Mouse (Mus musculus): Measurements from ENCODE around the gene Slc5a12.
A peak's percentile ranks its signal among the peaks of the same experiment; 100 is the strongest.

Slc5a12 gene

DNA sequence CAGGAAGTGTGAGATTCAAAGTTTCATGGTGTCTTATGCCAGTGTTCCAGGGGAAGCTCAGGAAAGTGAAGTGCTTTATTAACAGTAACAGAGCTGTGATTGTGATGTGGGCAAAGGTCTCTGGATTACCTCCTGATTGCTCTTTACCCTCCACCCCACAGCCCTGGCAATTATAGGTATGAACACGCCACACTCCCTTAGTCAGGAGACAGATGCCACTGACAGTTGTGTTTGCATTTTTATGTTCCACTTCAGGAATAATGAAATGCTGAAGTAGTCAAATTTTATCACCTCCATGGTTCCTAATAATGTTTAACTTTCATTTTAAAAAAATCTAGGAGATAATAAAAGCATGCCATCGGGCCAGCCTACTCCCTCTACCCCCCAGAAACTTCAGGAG lies at the start of gene Slc5a12:
Gene Slc5a12, plus strand, starts transcription at position 367 of the 400 bp plus-strand sequence.
- DNase-seq (ENCODE audit: low spot score in 2 of 2), result no peak

DNA sequence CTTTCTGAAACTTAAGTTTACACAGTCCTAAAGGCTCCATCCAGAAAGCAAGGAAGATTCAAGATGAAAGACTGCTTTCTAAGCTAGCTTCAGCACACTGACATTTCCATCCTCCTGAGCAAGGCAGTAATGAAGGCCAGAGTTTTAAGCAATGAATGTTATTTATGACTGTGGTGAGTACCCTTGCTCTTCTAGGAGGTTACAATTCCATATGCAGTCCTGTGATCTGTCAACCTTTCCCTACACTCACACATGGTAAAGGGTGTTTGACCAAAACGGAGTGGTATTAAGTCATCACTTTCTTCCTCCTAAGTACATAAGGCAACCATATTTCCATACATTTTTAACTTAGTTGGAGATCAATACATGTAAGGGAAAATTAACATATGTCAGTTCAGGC lies 41.0 kb upstream of the Slc5a12 start:
- no peak for DNase-seq (ENCODE audit: low spot score in 2 of 2)

DNA sequence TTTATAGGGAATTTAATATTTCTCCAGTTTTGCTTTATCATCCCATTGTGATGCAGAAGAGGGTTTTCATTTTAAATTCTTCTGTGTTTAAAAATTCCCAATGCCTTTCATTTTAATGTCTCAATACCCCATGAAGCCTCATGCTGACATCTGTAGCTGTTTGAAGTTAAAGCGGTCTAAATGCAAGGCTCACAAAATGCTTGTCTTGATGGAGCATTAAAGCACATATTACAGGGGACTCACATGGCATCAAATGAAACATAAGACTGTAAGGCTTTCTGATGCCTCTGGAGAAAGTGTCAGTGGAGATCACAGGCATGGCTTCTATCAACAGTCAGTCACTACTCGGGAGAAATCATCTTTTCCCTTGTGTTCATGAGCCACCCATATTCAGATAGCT lies 34.5 kb upstream of the Slc5a12 start:
- DNase-seq (ENCODE audit: low spot score in 2 of 2), result no peak

DNA sequence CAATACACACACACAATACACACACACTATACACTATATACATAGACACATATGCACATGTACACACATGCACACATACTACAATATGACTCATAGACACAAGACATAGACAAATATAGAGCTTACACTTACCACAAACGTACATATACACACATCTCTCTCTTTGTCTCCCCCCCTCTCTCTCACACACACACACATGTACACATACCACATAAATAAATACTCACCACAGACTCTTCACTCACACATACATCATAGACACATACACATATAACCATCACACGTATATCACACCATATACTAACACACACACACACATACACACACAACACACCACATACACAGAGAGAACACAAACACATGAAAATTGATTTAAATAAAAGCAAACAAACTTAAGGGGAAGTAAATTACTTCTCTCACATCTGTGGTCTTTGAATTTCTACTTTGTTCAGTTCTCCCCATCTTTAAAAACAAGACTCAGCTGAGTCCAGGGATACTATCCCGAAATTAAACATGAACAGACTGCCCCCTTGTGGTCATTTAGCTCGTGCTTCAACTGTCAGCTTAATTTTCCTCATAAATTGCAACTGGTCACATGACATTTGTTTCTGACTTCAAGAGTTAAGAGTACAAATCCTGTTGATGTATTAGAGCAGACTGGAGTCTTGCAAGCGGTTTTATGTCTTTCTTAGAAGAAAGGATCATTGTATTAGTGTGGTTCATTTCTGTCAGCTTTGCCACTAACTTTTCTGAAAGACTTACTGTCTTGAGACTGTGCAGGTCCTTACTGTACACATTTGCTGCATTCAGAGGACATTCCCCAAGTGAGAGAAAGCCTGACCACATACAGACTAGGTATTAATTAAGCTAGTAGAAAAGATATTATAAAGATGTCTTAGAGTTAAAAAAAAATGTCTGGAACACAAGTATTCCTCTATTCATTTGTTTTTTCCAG lies 32.1 kb upstream of the Slc5a12 start:
- peak; percentile 67 to 71 for DNase-seq (ENCODE audit: low spot score in 2 of 2)

DNA sequence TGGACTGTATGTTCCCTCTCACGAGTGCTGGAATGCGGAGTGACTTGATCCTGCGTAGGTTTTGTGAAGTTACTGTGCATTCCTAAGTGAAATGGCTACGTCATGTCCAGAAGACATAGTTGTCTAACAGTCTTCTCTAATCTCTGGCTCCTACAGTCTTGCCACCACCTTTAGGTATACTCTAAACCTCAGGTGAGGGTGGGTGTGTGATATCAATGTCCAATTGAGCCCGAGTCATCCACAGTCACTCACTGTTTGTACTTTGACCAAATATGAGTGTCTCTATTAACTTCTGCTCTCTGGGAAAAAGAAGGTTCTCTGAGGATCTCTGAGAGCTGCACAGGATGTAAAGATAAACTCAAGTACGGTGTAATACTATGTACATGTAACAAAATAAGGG lies 10.4 kb upstream of the Slc5a12 start:
- no peak for DNase-seq (ENCODE audit: low spot score in 2 of 2)

DNA sequence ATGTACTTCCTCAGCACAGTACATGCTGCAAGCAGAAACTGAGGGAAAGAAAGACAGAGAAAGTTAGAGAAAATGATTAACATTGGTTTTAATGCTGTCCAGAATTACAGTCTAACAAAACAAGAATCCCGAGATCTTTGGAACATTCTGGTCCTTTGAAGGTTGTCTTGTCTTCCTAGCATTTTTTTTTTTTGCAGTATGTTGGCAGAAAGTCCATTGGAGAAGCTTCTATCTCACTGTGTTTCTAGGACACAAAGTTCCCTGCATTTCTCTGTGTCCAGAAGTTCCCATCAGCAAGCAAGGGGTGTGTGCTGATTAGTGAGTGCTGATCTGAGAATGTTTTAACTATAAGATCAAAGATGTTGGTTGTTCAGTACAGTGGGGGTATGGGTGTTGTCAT lies 7.1 kb upstream of the Slc5a12 start:
- DNase-seq (ENCODE audit: low spot score in 2 of 2), result no peak

DNA sequence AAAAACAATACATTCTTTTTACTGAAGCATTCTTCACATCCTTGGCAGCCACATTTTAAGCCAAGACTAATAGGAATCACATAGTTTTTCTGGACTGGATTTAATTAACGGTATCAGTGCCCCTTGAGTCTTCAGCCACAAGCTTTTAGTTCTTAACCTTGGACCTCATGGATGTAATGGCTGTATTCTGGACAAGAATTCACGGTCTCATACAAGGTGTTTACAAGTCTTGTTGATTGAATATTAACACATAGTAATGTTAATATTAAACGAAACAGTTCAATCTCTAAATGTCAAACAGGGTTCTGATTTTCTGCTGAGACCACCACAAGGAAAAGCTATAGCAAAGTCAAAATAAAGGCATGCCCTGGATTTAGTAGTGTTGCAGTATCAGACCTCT lies 4.8 kb upstream of the Slc5a12 start:
- no peak for DNase-seq (ENCODE audit: low spot score in 2 of 2)

DNA sequence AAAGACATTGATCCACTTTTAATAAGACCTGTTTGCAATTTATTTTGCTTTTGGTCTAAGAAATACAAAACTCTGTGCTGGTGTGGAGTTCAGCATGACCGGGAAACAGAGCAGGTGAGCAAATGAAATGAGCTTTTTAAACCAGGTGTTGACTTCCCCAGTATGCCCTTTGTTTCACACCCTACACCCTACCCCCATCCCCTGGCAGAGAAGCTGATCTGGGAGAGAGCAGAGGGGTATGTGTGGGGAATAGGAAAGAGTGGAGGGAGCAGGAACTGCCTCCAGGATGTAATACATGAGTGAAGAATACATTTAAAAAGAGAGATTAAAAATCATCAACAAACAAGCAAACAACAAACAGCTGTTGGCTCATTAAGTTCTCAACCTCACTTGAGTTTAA lies 47.3 kb downstream of the Slc5a12 start:
- DNase-seq (ENCODE audit: low spot score in 2 of 2), result no peak

DNA sequence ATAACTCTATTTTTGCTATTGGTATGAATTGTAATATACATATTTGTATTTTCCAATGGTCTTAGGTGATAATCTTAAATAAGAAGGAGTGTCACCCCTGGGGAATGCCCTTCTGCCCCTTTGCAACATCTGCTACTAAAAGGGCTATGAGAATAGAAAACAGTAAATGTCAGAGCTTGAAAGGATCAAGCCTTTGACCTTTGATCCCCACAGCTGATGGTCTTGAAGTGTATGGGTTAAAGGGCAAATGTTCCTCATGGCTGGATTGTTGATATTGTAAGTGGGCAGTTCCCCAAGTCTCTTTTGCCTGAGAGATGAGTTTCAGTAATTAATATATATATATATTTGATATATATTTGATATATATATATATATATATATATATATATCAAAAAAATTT lies 47.7 kb downstream of the Slc5a12 start:
- DNase-seq (ENCODE audit: low spot score in 2 of 2), result no peak

DNA sequence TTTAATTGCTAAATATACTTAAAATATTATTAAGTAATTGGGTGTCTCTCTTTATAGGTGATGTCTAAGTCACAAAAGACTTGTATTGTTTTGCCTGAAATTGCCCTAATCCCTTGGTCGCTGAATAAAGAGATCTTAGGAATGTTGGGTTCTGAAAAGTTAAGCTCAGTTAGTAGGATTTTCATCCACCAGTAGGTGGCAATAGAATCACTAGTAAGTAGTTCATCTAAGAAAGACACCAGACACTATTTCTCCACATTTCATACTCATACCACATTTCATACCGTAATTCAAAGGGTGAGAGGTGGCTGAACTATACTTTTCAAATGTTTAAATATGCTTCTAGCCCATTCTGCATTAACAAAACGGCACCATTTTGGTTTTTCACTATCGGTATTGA lies 66.2 kb downstream of the Slc5a12 start:
- DNase-seq (ENCODE audit: low spot score in 2 of 2), result no peak

DNA sequence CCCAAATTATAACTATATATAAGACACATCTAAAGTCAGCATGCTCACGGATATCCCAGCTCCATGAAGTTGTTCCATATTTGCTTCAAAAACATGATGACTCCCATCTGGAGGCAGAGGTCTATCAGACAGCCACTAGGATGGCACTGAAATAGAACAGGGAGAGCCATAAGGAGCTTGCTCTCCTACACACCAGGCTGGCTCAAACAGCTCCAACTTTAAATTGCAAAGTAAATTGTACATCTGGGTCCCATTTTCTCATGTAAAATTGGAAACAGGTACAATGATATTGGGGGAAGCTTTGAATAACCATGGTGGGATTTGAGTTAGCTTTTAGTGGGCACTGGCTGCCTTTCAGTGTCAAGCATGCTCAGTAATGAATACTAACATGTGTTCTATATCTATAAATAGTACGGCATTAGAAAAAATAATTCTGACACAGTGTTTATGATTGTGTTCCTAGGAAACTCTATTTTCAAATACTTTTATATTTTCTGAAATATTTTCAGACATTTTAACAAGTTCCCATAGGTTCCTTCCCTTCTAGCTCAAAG lies 74.0 kb downstream of the Slc5a12 start:
- DNase-seq (ENCODE audit: low spot score in 2 of 2), result no peak

Data from right cerebral cortex, postnatal 10 days (tissue).